Mouse (Mus musculus) lung, embryonic 15.5 days (tissue): Measurements from ENCODE around the gene Ube2d3. TPM values are rescaled to one million over a fixed set of nuclear protein-coding genes. Genes with fewer than 3 reads are reported as not detected.
"Not testable (repeated sequence)": the region's sequence is repeated elsewhere in the genome, so short reads cannot be mapped to it uniquely, and the experiment has no call there.

Experiments
- ATAC-seq: fragments of 200-750 bp; cut with Nextera tagmentation; 2 replicates; pipeline ENCODE4 v1.8.0; 2017; ENCODE audit warnings: moderate number of reproducible peaks, borderline replicate concordance; ENCODE audit not compliant: low FRiP score, low TSS enrichment; ENCODE audit errors: extremely low read depth
- H3K27ac ChIP-seq: fragments of 300-500 bp; sonication (generic); 2 replicates; pipeline ENCODE4 v1.5.1; 2015; ENCODE audit warnings: moderate library complexity, mild to moderate bottlenecking, inconsistent platforms
- H3K27me3 ChIP-seq: fragments of 300-500 bp; sonication (generic); 2 replicates; pipeline ENCODE4 v1.6.1; 2015; ENCODE audit warnings: inconsistent platforms
- H3K36me3 ChIP-seq: fragments of 300-500 bp; sonication (generic); 2 replicates; pipeline ENCODE4 v1.6.1; 2015; ENCODE audit warnings: inconsistent platforms
- H3K4me1 ChIP-seq: fragments of 300-500 bp; sonication (generic); 2 replicates; pipeline ENCODE4 v1.6.1; 2015; ENCODE audit warnings: inconsistent platforms
- H3K4me2 ChIP-seq: fragments of 300-500 bp; sonication (generic); 2 replicates; pipeline ENCODE4 v1.6.1; 2015; ENCODE audit warnings: inconsistent platforms, mild to moderate bottlenecking, moderate library complexity
- H3K4me3 ChIP-seq: fragments of 300-500 bp; sonication (generic); 2 replicates; pipeline ENCODE4 v1.5.1; 2015; ENCODE audit warnings: mild to moderate bottlenecking, inconsistent platforms
- H3K9ac ChIP-seq: fragments of 300-500 bp; sonication (generic); 2 replicates; pipeline ENCODE4 v1.6.1; 2015; ENCODE audit warnings: inconsistent platforms
- H3K9me3 ChIP-seq: fragments of 300-500 bp; sonication (generic); 2 replicates; pipeline ENCODE4 v1.6.1; 2016; ENCODE audit warnings: inconsistent platforms
- WGBS: fragments of 180-500 bp; shearing (Covaris S2); methylation state at CpG from one replicate; pipeline ENCODE4 v1.1.7; 2015; 5-methylcytosine and 5-hydroxymethylcytosine counted together
- polyA plus RNA-seq: library from polyadenylated mRNA; unstranded; fragments of >200 nt; fragmentation: Nextera tagmentation; extraction: Ambion mirVana; gene quantifications from 2 replicates; pipeline ENCODE4 v1.2.1, GENCODE M21; 2015

The Ube2d3 gene
- polyA plus RNA-seq, 1 experiment from 2014 or later: 516 TPM

DNA sequence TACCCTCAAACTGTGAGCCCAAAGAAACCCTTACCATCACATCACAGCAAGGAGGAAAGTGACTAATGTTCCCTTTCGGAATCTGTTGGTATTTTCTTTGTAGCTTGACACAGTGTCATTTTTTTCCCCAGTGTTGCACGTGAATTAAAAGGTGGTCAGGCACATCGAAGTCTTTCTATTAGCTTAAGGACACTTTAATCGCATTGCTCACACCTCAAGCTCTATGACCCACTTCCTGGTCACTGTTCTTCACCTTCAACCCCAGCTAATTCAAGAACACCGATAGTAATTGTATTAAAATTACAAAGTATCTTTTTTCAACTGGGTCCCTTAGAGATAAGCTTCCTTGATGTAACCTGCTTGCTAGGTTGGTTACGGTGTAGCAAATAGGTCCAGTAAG, 42.8 kb downstream of the Ube2d3 start:
- Histone ChIP-seq H3K9me3 (no peaks in the 10 kb centered on the region), H3K4me2 (no peak overlapping the region), H3K27ac (no peak overlapping the region), H3K27me3 (no peaks in the 10 kb centered on the region), H3K9ac (no peak overlapping the region), H3K4me3 (no peak overlapping the region), H3K4me1 (no peaks in the 10 kb centered on the region), H3K36me3 (no peaks in the 10 kb centered on the region)
- WGBS: 80% methylated on average over 6 of the region's 6 CpGs
- ATAC-seq: no peak

DNA sequence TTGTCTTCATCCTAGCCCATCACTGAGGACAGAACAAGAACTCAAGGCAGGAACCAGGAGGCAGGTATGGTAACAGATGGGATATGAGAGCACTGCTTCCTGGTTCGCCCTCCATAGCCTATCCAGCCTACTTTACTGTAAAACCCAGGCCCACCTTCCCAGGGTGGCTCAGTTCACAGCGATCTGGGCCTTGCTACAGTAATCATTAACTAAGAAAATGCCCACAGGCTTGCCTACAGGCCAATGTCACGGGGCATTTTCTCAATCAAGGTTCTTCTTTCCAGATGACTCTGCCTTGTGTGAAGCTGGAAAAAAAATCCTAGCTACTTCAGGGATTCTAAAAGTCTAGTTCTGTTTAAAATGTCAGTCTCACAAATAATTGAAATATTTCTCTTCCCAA, 43.7 kb downstream of the Ube2d3 start:
- Histone ChIP-seq H3K36me3 (no peaks in the 10 kb centered on the region), H3K27me3 (no peaks in the 10 kb centered on the region), H3K9me3 (no peaks in the 10 kb centered on the region), H3K4me1 (no peaks in the 10 kb centered on the region), H3K27ac (no peak overlapping the region), H3K4me3 (no peak overlapping the region), H3K9ac (no peak overlapping the region), H3K4me2 (no peak overlapping the region)
- WGBS: 80% methylated on average over 3 of the region's 3 CpGs
- no peak for ATAC-seq

DNA sequence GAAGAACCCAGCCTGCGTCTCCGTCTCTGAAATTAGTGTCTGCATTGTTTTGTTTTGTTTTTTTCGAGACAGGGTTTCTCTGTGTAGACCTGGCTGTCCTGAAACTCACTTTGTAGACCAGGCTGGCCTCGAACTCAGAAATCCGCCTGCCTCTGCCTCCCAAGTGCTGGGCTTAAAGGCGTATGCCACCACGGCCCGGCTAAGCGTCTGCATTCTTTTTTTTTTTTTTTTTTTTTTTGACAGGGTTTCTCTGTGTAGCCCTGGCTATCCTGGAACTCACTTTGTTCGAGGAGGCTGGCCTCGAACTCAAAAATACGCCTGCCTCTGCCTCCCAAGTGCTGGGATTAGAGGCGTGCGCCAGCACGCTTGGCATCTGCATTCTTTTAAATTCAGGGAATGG, 46.7 kb downstream of the Ube2d3 start:
- H3K4me3 ChIP-seq: peak overlapping the region; percentile 62; the same call in 1 of the 2 replicates
- H3K4me1 ChIP-seq, H3K27me3 ChIP-seq, H3K9me3 ChIP-seq, H3K27ac ChIP-seq, H3K36me3 ChIP-seq, H3K9ac ChIP-seq, ATAC-seq: not testable (repeated sequence)
- H3K4me2 ChIP-seq: peak overlapping the region; percentile 94
- WGBS: 77% methylated on average over 15 of the region's 15 CpGs

DNA sequence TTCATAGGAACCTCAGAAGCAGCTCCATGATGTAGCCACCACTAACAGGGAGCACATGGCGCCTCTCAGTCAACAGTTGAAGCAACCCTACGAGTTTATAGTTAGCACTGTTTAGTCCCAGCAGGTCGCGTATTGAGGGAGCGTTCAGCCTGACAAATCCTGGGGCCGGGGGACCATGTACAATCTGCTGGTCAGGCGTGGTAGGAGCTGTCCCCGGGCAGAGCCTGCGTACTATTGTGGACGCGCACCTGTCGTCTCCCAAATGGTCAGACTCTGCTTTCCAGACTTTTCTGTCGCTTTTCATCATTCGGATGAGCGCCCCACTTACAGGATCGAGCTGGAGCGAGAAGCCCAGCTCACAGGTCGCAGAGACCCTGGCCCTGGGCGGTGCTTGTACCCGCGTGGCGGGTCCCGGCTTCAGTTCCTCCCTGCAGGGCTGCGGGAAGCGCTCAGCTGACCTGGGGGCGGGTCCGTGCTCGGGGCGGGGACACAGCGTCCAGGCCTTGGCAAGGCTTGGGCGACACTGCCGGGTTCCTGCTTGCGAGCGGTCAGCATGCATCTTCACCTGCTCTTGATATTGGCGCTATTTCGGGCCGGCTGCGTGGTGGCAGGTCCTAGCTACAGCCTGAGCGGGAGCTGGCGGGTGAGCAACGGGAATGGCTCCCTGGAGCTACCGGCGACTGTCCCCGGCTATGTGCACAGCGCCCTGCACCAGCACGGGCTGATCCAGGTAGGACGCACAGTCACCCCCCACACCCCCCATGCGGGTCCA, 47.4 kb downstream of the Ube2d3 start, which contains the start of gene Manba:
Gene Manba, plus strand, starts transcription at position 484 of the 772 bp plus-strand sequence.
- H3K27ac ChIP-seq: no peak within 1 kb of the TSS
- no peaks in the 10 kb centered on the region for H3K27me3 ChIP-seq
- H3K4me1 ChIP-seq: no peaks in the 10 kb centered on the region
- H3K4me3 ChIP-seq: peak within 1 kb of the TSS; percentile 62
- H3K9me3 ChIP-seq: no peaks in the 10 kb centered on the region
- peak within 1 kb of the TSS; percentile 44 for H3K9ac ChIP-seq
- H3K4me2 ChIP-seq: peak within 1 kb of the TSS; percentile 94
- no peaks in the 10 kb centered on the region for H3K36me3 ChIP-seq
- peak; percentile 95 for ATAC-seq
- 2% methylated on average over 48 of the region's 48 CpGs for WGBS

DNA sequence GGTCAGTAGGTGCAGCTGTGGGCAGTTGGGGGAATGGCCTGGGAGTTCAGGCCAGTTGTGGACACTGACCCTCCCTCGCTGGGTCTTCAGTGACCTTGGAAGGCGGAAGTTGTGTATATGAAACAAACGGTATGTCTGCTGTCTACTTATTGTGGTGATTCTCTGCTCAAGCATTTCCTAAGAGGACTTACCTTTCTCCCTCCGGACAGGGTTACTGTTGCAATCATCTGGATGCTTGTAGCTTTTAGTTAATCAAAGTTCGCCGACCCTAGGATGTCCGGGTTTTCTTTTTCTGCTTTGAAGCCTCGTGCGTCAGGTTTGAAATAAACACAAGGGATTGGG, 47.9 kb downstream of the Ube2d3 start:
- H3K9me3 ChIP-seq: no peaks in the 10 kb centered on the region
- H3K36me3 ChIP-seq: no peaks in the 10 kb centered on the region
- H3K27ac ChIP-seq: no peak overlapping the region
- H3K4me1 ChIP-seq: no peaks in the 10 kb centered on the region
- H3K4me2 ChIP-seq: peak overlapping the region; percentile 94
- no peaks in the 10 kb centered on the region for H3K27me3 ChIP-seq
- WGBS: 7% methylated on average over 9 of the region's 9 CpGs
- peak overlapping the region; percentile 62 for H3K4me3 ChIP-seq
- peak overlapping the region; percentile 44 for H3K9ac ChIP-seq
- ATAC-seq: no peak

DNA sequence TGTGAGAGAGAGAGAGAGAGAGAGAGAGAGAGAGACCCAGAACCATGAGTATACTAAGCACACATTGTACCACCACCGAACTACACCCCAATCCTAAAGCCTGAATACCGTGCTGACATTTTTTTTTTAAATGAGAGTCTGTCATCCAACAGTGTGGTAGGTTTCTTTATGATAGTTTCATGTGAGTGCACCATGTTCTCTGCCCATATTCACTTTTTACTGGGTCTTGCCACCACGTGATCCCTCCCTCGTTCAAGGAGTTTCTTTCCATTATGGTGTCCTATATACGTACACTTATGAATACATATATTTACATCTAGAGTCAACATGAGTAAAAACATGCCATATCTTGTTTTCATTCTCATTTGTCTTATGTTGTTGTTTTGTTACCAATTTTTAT, 48.4 kb downstream of the Ube2d3 start:
- Histone ChIP-seq H3K9ac (no peak overlapping the region), H3K9me3 (no peaks in the 10 kb centered on the region), H3K27ac (no peak overlapping the region), H3K4me1 (no peaks in the 10 kb centered on the region), H3K36me3 (no peaks in the 10 kb centered on the region), H3K4me3 (peak overlapping the region; percentile 62), H3K4me2 (peak overlapping the region; percentile 94), H3K27me3 (no peaks in the 10 kb centered on the region)
- no peak for ATAC-seq
- WGBS: 68% methylated on average over 5 of the region's 5 CpGs

DNA sequence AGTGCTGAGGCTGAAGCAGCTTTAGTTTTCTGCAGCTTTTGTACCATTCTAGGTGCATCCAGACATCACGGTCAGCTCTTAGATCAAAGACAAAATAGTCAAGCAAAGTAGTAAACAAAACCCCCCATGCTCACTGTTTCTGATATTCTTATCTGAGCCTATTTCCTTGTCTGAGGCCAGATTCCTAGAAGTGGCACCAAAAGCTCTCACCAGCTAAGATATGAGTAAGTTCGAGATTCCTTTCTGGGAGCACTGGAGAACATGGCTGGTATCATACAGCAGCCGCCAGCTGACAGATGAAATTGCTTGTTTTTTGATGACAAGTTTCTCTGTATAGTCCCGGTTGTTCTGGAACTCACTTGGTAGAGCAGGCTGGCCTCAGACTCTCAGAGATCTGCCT, 49.9 kb downstream of the Ube2d3 start:
- no peak for ATAC-seq
- Histone ChIP-seq H3K4me3 (no peak overlapping the region), H3K9ac (no peak overlapping the region), H3K4me1 (no peaks in the 10 kb centered on the region), H3K27me3 (no peaks in the 10 kb centered on the region), H3K4me2 (no peak overlapping the region), H3K36me3 (no peaks in the 10 kb centered on the region), H3K27ac (no peak overlapping the region), H3K9me3 (no peaks in the 10 kb centered on the region)
- 77% methylated on average over 4 of the region's 4 CpGs for WGBS

DNA sequence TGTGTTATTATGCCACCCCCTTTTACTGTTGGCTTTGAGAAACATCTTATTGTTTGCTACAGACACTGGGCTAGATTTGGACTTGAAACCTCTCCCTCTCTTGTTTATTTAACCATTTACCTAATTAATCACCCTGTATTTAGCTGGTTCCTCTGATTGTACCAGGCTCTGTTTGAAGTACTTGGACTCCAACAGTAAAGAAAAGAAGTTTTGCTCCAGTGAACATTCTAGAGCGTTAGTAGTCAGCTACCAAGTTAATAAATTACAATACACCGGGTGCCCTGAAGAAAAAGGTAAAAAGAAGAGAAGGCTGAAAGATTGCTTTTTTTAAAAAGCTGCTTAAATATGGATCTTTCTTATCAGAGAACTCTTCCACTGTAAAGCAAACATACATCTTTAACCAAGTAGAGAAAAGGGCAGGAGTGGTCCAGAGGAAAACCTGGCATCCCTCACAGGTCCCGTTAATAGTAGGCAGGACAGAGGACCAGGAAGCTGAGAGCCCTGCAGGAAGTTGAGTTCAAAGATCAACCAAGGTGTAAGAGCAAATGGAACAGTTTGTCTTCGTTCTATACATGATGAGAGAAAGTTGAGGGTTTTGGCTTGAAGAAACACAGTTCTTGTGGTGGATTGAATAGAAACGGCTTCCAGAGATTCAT, 52.0 kb downstream of the Ube2d3 start:
- Histone ChIP-seq H3K4me3 (no peak overlapping the region), H3K4me2 (no peak overlapping the region), H3K9ac (no peak overlapping the region), H3K36me3 (no peaks in the 10 kb centered on the region), H3K27ac (no peak overlapping the region), H3K9me3 (no peaks in the 10 kb centered on the region), H3K4me1 (no peaks in the 10 kb centered on the region), H3K27me3 (no peaks in the 10 kb centered on the region)
- no peak for ATAC-seq
- 48% methylated on average over 5 of the region's 5 CpGs for WGBS

DNA sequence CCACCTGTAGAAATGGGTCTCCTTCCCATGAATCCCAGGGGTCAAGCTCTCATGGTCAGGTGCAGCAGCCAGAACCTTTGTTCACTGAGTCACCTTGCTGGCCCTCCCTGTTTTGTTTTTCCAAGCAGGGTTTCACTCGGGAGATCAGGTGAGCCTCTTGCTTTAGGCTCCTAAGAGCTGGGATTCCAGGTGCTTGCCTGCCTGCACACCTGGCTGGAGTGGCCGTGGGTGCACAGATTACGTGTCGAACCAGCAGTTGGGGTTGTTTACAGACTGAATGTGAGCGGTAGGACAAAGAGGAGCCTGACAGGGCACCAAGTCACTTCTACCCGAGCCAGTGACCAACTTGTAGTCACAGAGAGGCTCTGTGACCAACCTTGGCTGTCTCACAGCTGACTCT, 53.2 kb downstream of the Ube2d3 start:
- no peaks in the 10 kb centered on the region for H3K36me3 ChIP-seq
- H3K27ac ChIP-seq: no peak overlapping the region
- no peaks in the 10 kb centered on the region for H3K27me3 ChIP-seq
- H3K4me3 ChIP-seq: no peak overlapping the region
- H3K9me3 ChIP-seq: no peaks in the 10 kb centered on the region
- H3K9ac ChIP-seq: no peak overlapping the region
- H3K4me1 ChIP-seq: no peaks in the 10 kb centered on the region
- 67% methylated on average over 6 of the region's 6 CpGs for WGBS
- H3K4me2 ChIP-seq: no peak overlapping the region
- ATAC-seq: no peak

DNA sequence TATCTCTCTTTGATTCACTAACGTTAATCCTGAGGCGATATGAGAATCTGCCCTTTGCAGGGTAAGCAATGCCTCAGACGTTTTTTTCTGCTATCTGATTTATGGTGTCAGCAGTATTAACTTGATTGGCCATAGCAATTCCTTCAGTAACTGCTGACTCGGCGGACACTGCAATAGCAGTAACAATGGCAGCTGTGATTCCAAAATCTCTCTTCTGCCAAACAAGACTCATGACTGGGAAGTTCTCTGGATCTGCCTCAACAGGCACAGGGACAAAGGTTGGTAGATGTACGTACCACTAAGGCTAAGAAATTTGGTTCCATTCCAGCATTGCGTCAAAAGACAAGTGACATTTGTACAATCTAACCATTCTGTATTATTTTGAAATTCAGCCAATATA, 55.4 kb downstream of the Ube2d3 start:
- H3K27me3 ChIP-seq, H3K4me3 ChIP-seq, H3K36me3 ChIP-seq, H3K4me2 ChIP-seq, H3K4me1 ChIP-seq, H3K9me3 ChIP-seq, ATAC-seq, H3K27ac ChIP-seq, H3K9ac ChIP-seq: not testable (repeated sequence)
- WGBS: 69% methylated on average over 7 of the region's 7 CpGs

DNA sequence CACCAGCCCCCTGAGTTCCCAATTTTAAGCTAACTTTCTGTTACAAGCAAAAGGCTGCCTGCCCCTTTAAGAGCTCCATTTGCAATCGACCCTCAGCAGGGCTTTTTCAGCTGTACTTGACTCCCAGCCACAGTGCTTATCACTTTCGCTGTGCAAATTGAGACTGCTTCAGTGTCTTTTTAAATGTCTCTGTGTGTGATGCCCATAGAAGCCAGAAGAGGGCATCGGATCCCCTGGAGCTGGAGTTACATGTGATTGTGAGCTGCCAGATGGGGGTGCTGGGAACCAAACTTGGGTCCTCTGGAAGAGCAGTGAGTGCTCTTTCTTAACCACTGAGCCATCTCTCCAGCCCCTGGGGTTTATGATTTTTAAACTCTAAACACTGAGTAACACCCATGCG, 60.0 kb downstream of the Ube2d3 start:
- 74% methylated on average over 4 of the region's 4 CpGs for WGBS
- H3K4me3 ChIP-seq, H3K27me3 ChIP-seq, H3K4me1 ChIP-seq, H3K27ac ChIP-seq, H3K9me3 ChIP-seq, ATAC-seq, H3K9ac ChIP-seq, H3K4me2 ChIP-seq, H3K36me3 ChIP-seq: not testable (repeated sequence)

DNA sequence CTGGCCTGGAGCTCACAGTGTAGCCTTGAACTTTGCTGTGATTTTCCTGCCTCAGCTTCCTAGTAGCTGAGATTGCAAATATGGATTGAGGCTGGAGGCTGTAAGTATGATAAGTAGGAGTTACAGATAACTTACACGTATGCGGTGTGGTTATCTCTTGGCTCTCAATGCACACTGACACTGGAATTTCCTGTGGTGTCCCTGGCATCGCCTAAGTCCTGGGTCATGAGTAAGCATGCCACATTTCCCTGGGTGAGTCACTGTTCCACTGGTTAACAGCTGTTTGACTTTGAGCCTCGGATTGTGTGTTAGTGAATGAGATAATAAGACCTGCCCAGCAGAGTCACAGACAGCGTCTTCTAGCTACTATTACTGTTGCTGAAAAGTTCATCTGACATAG, 60.9 kb downstream of the Ube2d3 start:
- WGBS: 58% methylated on average over 5 of the region's 5 CpGs
- H3K4me3 ChIP-seq: no peak overlapping the region
- no peaks in the 10 kb centered on the region for H3K27me3 ChIP-seq
- H3K4me1 ChIP-seq: no peaks in the 10 kb centered on the region
- H3K36me3 ChIP-seq: no peaks in the 10 kb centered on the region
- ATAC-seq: no peak
- H3K9ac ChIP-seq: no peak overlapping the region
- no peaks in the 10 kb centered on the region for H3K9me3 ChIP-seq
- no peak overlapping the region for H3K27ac ChIP-seq
- no peak overlapping the region for H3K4me2 ChIP-seq
